Mouse (Mus musculus): Measurements from ENCODE around the gene Syngr1. TPM values are rescaled to one million over a fixed set of nuclear protein-coding genes. Genes with fewer than 3 reads are reported as not detected.

The Syngr1 gene
- polyA plus RNA-seq, 1 experiment, result 75.5 TPM

DNA sequence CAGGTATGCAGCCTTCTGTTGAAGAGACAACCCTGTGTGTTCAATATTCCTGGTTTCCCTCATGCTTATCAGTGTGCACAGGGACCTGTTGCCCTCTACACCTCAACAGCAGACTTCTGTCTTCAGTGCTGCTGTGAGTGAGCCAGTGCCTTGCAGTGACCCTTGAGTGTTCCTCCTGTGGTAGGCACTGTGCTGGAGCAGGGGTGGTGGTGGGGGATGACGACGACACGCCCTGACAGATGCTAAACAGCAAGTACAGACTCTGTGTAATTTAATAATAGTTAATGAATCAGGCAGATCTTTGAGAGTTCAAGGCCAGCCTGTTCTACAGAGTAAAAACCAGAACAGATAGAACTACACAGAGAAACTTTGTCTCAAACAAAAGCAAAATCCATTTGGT, 45.5 kb downstream of the Syngr1 start:
- TF ChIP-seq POLR2A (IDR thresholded peaks at IDR 0.05; ENCODE audit: borderline replicate concordance, extremely low read depth, insufficient read depth, insufficient read length, poor library complexity, severe bottlenecking) (no peak), CTCF (IDR thresholded peaks at IDR 0.05; ENCODE audit: borderline replicate concordance, extremely low read depth, insufficient read depth, insufficient read length) (no peak)
- no peak for DNase-seq (ENCODE audit: low read depth)

DNA sequence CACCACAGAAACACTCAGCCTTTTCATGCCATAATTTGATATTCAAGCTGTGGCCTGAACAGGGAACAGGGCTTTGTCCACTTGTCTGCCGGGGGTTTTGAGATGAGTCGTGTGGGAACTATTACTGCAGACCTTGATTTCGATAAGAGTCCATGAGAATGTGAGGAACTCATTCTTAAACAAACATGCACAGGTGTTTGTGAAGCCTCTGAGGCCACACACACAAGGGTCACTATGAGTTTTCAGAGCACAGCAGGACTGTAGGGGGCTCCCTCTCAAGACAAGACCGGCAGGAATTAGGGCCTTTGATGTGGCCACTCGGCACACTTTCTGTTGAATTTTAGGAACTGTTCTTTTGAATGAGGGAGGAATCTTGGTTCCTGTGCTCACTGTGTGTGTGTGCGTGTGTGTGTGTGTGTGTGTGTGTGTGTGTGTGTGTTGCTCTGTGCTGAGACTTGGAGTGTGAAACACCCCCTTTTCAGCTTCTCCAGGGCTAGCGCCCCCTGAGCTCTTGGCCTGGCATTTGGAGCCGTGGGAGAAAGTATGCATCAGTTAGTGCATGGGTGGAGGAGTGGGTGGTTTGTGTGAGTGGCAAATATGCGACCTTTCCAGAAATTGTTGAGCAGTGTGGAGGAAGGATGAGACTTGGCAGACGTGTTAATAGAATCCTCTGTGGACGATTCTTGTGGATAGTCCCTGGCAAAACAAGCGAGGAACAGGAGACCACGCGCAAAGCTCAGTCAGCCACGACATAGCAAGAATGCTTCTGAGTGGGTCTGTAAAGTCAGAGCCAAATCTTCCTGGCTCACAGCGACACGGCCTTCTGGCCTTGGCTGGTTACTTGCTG, 47.0 kb downstream of the Syngr1 start:
- DNase-seq (ENCODE audit: low read depth), result no peak
- TF ChIP-seq CTCF (IDR thresholded peaks at IDR 0.05; ENCODE audit: borderline replicate concordance, extremely low read depth, insufficient read depth, insufficient read length) (no peak), POLR2A (IDR thresholded peaks at IDR 0.05; ENCODE audit: borderline replicate concordance, extremely low read depth, insufficient read depth, insufficient read length, poor library complexity, severe bottlenecking) (no peak)

DNA sequence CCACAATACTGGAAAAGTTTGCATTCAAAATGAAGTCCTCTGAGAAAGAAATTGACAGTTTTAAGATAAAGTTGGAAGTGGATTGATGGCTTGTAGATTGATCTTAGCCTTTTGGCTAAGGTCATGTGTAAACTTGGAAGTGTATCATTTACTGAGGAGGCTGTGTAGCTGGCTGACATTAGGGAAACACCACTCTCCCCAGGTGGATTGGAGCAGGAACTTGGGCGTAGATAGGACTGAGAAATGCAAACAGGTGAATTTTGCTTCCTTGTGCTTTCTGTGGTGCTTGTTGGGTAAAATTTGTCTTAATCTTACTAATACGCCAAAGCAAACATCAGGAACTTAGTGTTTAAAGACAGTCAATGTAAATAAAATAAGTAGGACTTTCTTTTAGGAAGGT, 49.2 kb downstream of the Syngr1 start:
- DNase-seq (ENCODE audit: low read depth), result no peak
- TF ChIP-seq CTCF (IDR thresholded peaks at IDR 0.05; ENCODE audit: borderline replicate concordance, extremely low read depth, insufficient read depth, insufficient read length) (no peak), POLR2A (IDR thresholded peaks at IDR 0.05; ENCODE audit: borderline replicate concordance, extremely low read depth, insufficient read depth, insufficient read length, poor library complexity, severe bottlenecking) (no peak)

DNA sequence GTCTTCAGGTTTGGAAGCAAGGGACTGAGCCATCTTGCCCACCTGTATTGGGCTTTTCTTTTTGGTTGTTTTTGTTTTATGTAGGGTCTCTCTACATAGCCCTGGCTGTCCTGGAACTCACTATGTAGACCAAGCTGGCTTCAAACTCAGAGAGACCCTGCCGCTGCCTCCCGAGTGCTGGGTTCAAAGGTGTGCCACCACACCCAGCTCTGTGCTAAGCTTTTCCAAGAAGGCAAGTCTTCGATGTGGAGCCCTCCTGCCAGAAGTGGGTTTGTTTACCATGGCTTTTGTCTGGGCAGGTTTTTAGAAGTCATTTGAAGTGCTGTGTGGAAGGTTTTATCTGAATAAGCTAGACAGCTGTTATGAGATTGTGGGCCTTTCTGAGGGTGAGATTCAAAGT, 49.7 kb downstream of the Syngr1 start:
- TF ChIP-seq POLR2A (IDR thresholded peaks at IDR 0.05; ENCODE audit: borderline replicate concordance, extremely low read depth, insufficient read depth, insufficient read length, poor library complexity, severe bottlenecking) (no peak), CTCF (IDR thresholded peaks at IDR 0.05; ENCODE audit: borderline replicate concordance, extremely low read depth, insufficient read depth, insufficient read length) (no peak)
- no peak for DNase-seq (ENCODE audit: low read depth)

DNA sequence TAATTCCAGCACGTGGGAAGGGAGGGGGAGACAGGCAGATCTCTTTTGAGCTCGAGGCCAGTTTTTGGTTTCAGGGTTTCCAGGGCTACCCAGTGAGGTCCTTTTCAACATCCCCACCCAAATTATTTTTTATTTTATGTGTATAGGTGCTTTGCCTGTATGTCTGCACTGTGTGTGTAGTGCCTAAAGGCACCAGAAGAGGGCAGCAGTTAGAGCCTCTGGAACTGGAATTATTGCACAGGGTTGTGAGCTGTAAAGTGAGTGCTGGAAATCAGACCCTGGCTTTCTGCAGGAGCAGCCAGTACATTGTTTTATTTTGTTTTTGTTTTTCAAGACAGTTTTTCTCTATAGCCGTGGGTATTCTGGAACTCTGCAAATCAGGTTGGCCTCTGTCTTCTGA, 51.0 kb downstream of the Syngr1 start:
- DNase-seq (ENCODE audit: low read depth), result no peak

DNA sequence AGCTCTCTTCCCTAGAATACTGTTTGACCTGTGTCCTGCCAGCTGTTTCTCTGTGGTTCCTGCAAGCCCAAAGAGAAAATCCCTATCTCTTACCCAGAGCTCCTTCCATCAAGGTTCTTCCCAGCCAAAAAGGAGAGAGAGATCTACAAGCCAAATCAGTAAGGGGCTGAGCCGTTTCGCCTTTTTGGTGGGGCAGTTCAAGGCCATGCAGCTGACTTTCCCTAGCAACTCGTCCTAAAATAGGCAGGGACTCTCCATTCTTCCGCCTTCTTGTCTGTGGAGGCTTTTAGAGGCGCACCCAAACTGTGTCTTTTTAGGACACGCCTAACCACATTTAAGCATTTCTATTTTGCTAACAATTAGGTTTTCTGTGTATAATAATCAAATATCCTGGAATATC, 52.6 kb downstream of the Syngr1 start:
- no peak for DNase-seq (ENCODE audit: low read depth)
- TF ChIP-seq CTCF (IDR thresholded peaks at IDR 0.05; ENCODE audit: borderline replicate concordance, extremely low read depth, insufficient read depth, insufficient read length) (no peak), POLR2A (IDR thresholded peaks at IDR 0.05; ENCODE audit: borderline replicate concordance, extremely low read depth, insufficient read depth, insufficient read length, poor library complexity, severe bottlenecking) (no peak)

More for the DNA sequence above, 51.0 kb downstream of the Syngr1 start:
- TF ChIP-seq POLR2A (IDR thresholded peaks at IDR 0.05; ENCODE audit: borderline replicate concordance, extremely low read depth, insufficient read depth, insufficient read length, poor library complexity, severe bottlenecking) (no peak), CTCF (IDR thresholded peaks at IDR 0.05; ENCODE audit: borderline replicate concordance, extremely low read depth, insufficient read depth, insufficient read length) (no peak; the same call in 1 of the 2 replicates)

DNA sequence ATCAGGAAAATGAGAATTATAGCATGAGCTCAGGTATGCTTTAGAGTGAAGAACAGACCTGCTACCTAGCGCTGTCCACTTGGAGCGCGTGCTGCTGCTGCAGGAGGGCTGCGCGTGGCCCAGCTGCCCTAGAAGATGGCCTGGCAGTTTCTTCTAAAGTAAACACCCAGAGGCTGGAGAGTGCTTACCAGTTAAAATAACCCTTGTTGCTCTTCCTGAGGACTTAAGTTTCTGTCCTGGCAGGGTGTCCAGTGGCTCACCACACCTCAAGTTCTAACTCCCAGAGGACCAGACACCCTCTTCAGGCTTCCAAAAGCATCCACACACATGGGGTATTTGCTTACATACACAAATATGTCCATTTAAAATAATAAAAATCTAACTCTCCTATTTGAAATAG, 54.3 kb downstream of the Syngr1 start:
- DNase-seq (ENCODE audit: low read depth), result no peak
- TF ChIP-seq POLR2A (IDR thresholded peaks at IDR 0.05; ENCODE audit: borderline replicate concordance, extremely low read depth, insufficient read depth, insufficient read length, poor library complexity, severe bottlenecking) (no peak), CTCF (IDR thresholded peaks at IDR 0.05; ENCODE audit: borderline replicate concordance, extremely low read depth, insufficient read depth, insufficient read length) (no peak)

DNA sequence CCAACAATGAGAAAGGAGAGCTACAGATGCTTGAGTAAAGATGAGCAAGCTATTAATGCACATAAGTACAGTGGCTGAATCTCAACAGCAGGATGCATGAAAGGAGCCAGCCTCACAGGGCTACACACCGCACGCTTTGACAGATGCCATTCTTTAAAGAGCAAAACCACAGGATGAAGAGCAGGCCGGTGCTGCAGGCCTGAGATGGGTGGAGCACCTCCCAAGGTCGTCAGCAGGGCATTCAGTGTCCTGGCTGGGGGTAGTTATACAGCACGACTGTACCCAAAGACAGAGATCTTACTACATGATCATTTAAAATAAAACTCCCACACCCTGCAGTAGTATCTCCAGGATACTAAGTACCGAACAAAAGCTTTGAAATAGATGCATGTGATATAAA, 55.0 kb downstream of the Syngr1 start:
- TF ChIP-seq POLR2A (IDR thresholded peaks at IDR 0.05; ENCODE audit: borderline replicate concordance, extremely low read depth, insufficient read depth, insufficient read length, poor library complexity, severe bottlenecking) (no peak), CTCF (IDR thresholded peaks at IDR 0.05; ENCODE audit: borderline replicate concordance, extremely low read depth, insufficient read depth, insufficient read length) (no peak)
- DNase-seq (ENCODE audit: low read depth), result no peak

DNA sequence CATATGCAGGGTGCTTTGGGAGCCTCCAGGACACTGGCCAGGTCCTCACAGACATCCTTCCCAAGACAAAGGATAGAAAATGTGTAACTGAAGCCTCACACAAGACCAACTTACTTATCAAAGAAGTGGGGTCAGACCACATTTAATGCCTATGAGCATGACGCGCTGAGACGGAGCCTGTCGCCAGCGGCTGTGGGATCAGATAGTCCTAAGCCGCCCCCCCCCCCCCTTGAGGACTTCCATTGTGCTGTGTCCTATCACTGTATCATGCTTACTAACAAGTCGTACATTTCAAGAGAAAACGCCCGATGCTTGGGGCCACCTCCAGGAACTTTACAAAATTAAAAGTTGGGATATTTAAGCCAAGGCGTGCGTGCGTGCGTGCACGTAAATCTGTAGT, 56.0 kb downstream of the Syngr1 start:
- no peak for TF ChIP-seq POLR2A (IDR thresholded peaks at IDR 0.05; ENCODE audit: borderline replicate concordance, extremely low read depth, insufficient read depth, insufficient read length, poor library complexity, severe bottlenecking)
- DNase-seq (ENCODE audit: low read depth), result no peak

DNA sequence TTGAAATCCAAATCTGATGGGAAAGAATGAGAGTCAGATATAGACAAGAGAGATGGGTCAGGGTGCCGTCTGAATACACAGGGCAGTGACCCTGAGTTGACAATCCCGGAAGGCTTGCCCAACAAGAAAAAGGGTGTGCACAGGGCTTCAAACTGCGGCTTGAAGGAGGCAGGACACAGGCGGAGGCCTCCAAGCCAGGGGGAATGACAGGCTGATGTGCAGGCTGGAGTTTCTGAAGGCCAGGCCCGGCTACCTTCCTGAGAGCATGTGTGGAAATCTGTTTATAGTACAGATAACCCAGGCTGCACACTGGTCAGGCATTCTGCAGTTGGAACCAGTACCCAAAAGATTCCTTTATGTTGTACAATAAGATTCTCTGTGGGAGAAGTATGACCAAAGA, 56.4 kb downstream of the Syngr1 start:
- DNase-seq (ENCODE audit: low read depth), result no peak
- TF ChIP-seq CTCF (IDR thresholded peaks at IDR 0.05; ENCODE audit: borderline replicate concordance, extremely low read depth, insufficient read depth, insufficient read length) (no peak), POLR2A (IDR thresholded peaks at IDR 0.05; ENCODE audit: borderline replicate concordance, extremely low read depth, insufficient read depth, insufficient read length, poor library complexity, severe bottlenecking) (no peak)

DNA sequence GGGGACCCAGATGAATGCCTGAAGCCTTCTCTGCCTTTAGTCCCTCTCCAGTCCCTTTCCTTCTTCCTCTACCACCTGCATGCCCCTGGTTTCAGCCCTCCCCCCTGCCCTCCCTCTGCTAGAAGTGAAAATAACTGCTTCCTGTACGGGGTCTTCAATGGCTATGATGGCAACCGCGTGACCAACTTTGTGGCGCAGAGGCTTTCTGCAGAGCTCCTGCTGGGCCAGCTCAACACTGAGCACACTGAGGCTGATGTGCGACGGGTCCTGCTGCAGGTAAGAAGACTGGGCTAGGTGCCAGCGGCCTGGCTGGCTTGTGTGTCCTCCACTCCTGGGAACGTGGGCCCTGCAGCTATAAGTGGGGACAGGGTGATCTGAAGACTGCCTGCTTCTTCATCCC, 57.4 kb downstream of the Syngr1 start:
- TF ChIP-seq CTCF (IDR thresholded peaks at IDR 0.05; ENCODE audit: borderline replicate concordance, extremely low read depth, insufficient read depth, insufficient read length), result no peak
- TF ChIP-seq POLR2A (IDR thresholded peaks at IDR 0.05; ENCODE audit: borderline replicate concordance, extremely low read depth, insufficient read depth, insufficient read length, poor library complexity, severe bottlenecking), result no peak
- DNase-seq (ENCODE audit: low read depth), result no peak

DNA sequence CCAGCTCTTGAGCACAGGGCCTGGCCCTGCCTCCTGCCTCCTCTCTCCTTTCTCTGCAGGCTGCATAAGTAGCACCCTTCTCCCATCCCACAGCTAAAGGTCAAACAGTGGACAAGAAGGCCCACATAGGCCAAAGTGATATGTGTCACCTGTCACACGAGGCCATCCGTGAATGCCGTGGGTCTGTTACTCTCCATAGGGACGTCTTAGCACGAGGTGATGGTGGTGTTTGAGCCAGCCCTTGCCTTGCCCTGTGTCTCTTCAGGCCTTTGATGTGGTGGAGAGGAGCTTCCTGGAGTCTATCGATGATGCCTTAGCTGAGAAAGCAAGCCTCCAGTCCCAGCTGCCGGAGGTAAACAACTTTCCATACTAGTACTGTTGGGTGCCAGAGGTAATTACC, 58.4 kb downstream of the Syngr1 start:
- no peak for DNase-seq (ENCODE audit: low read depth)
- no peak for TF ChIP-seq CTCF (IDR thresholded peaks at IDR 0.05; ENCODE audit: borderline replicate concordance, extremely low read depth, insufficient read depth, insufficient read length)

All from brain, embryonic 14.5 days (tissue).